Mouse (Mus musculus) CH12.LX (cell line): ENCODE data around the gene Osbp2. TPM values are rescaled to one million over a fixed set of nuclear protein-coding genes. Genes with fewer than 3 reads are reported as not detected.

Experiments used
- DNase-seq: peaks from one replicate; pipeline ENCODE4 v3.0.0-alpha.2; 2013; ENCODE audit errors: extremely low read depth
- H3K27ac ChIP-seq: 2 replicates; pipeline ENCODE4 v1.5.1; 2012; ENCODE audit warnings: low read depth, mild to moderate bottlenecking, control low read depth, moderate library complexity; ENCODE audit not compliant: insufficient read depth
- H3K27me3 ChIP-seq: replicated peaks from 2 replicates; pipeline ENCODE3; 2012; ENCODE audit warnings: inconsistent platforms
- H3K36me3 ChIP-seq, 2 experiments: replicated peaks in 1 of 2; 2 replicates each; pipeline versions ENCODE3 to v1.6.1; 2012; ENCODE audit warnings: inconsistent platforms in 1 of 2, low read length in 1 of 2, mild to moderate bottlenecking in 1 of 2, mixed read lengths in 1 of 2, moderate library complexity in 1 of 2; ENCODE audit not compliant: control insufficient read depth in 1 of 2, insufficient read depth in 1 of 2
- H3K4me1 ChIP-seq, 2 experiments: 2 replicates each; pipeline ENCODE4 v1.6.1; 2012; ENCODE audit warnings: inconsistent platforms in 1 of 2, moderate library complexity in 1 of 2; ENCODE audit not compliant: insufficient read depth in 2 of 2, control insufficient read depth in 1 of 2
- H3K4me2 ChIP-seq: 2 replicates; pipeline ENCODE4 v1.6.1; 2012; ENCODE audit warnings: low read depth, mild to moderate bottlenecking, control low read depth; ENCODE audit not compliant: poor library complexity, insufficient read depth, severe bottlenecking
- H3K4me3 ChIP-seq, 3 experiments: fragments of 150-350 bp in 1 of 3; sonication (generic) in 1 of 3; replicated peaks in 1 of 3; 2 replicates each; pipeline versions ENCODE3 to v1.5.1; 2011 to 2012; ENCODE audit warnings: low read depth in 2 of 3, low read length in 2 of 3, mild to moderate bottlenecking in 2 of 3, moderate library complexity in 2 of 3, control low read depth in 1 of 3, improper control_type of control experiment in 1 of 3, inconsistent platforms in 1 of 3, mixed read lengths in 1 of 3; ENCODE audit not compliant: poor library complexity in 1 of 3
- H3K79me2 ChIP-seq: replicated peaks from 2 replicates; pipeline ENCODE4 v1.6.1; 2012; ENCODE audit warnings: mild to moderate bottlenecking, moderate library complexity; ENCODE audit not compliant: control insufficient read depth, poor library complexity, insufficient read depth, severe bottlenecking; ENCODE audit errors: extremely low read depth
- H3K9ac ChIP-seq: 2 replicates; pipeline ENCODE4 v1.6.1; 2012; ENCODE audit warnings: low read depth, mild to moderate bottlenecking, control low read depth, moderate library complexity; ENCODE audit not compliant: insufficient read depth
- H3K9me3 ChIP-seq: replicated peaks from 2 replicates; pipeline ENCODE3; 2012; ENCODE audit warnings: low read length, inconsistent platforms, mixed read lengths
- BHLHE40 ChIP-seq: IDR thresholded peaks from 2 replicates; pipeline ENCODE4 v1.6.1; 2011; ENCODE audit warnings: mild to moderate bottlenecking, low read depth, low read length, improper control_type of control experiment
- CHD2 ChIP-seq: IDR thresholded peaks from 2 replicates; pipeline ENCODE4 v1.6.1; 2011; ENCODE audit warnings: low read length, improper control_type of control experiment
- CTCF ChIP-seq, 2 experiments: IDR thresholded peaks in 1 of 2; conservative IDR thresholded peaks in 1 of 2; 2 replicates each; pipeline ENCODE4 v1.5.1; 2011 to 2012; ENCODE audit warnings: low read depth in 2 of 2, low read length in 2 of 2, improper control_type of control experiment in 1 of 2, inconsistent platforms in 1 of 2, mild to moderate bottlenecking in 1 of 2, moderate library complexity in 1 of 2
- E2F4 ChIP-seq: IDR thresholded peaks from 2 replicates; pipeline ENCODE4 v1.6.1; 2011; ENCODE audit warnings: low read depth, low read length, improper control_type of control experiment; ENCODE audit not compliant: insufficient replicate concordance
- HCFC1 ChIP-seq: IDR thresholded peaks from 2 replicates; pipeline ENCODE4 v1.6.1; 2012; ENCODE audit warnings: low read depth, mild to moderate bottlenecking, inconsistent platforms, low read length, improper control_type of control experiment
- IRF4 ChIP-seq: IDR thresholded peaks from 2 replicates; pipeline ENCODE4 v1.6.1; 2014; ENCODE audit warnings: low read depth, mild to moderate bottlenecking, inconsistent platforms, low read length, improper control_type of control experiment
- JUN ChIP-seq: IDR thresholded peaks from 2 replicates; pipeline ENCODE4 v1.6.1; 2011; ENCODE audit warnings: low read depth, mild to moderate bottlenecking, low read length, improper control_type of control experiment, moderate library complexity; ENCODE audit not compliant: insufficient read depth
- JUND ChIP-seq: conservative IDR thresholded peaks from 2 replicates; pipeline ENCODE4 v1.6.1; 2011; ENCODE audit warnings: low read depth, low read length, improper control_type of control experiment
- KAT2A ChIP-seq: IDR thresholded peaks from 2 replicates; pipeline ENCODE4 v1.6.1; 2012; ENCODE audit warnings: low read length, improper control_type of control experiment, inconsistent platforms; ENCODE audit not compliant: insufficient replicate concordance
- MAFK ChIP-seq: IDR thresholded peaks from 2 replicates; pipeline ENCODE4 v1.6.1; 2011; ENCODE audit warnings: low read length, improper control_type of control experiment; ENCODE audit not compliant: insufficient replicate concordance
- MEF2A ChIP-seq: IDR thresholded peaks from 2 replicates; pipeline ENCODE4 v1.6.1; 2014; ENCODE audit warnings: low read depth, mild to moderate bottlenecking, inconsistent platforms, low read length, improper control_type of control experiment, borderline replicate concordance
- MXI1 ChIP-seq: IDR thresholded peaks from 2 replicates; pipeline ENCODE4 v1.6.1; 2011; ENCODE audit warnings: mild to moderate bottlenecking, low read depth, low read length, improper control_type of control experiment
- NRF1 ChIP-seq: IDR thresholded peaks from 2 replicates; pipeline ENCODE4 v1.6.1; 2014; ENCODE audit warnings: low read depth, mild to moderate bottlenecking, inconsistent platforms, low read length, improper control_type of control experiment, moderate library complexity
- PAX5 ChIP-seq: IDR thresholded peaks from 2 replicates; pipeline ENCODE4 v1.6.1; 2012; ENCODE audit warnings: low read length, inconsistent platforms, mixed read lengths
- RAD21 ChIP-seq: IDR thresholded peaks from 2 replicates; pipeline ENCODE4 v1.6.1; 2011; ENCODE audit warnings: low read depth, mild to moderate bottlenecking, low read length, improper control_type of control experiment, moderate library complexity
- TBP ChIP-seq: conservative IDR thresholded peaks from 2 replicates; pipeline ENCODE4 v1.6.1; 2011; ENCODE audit warnings: low read depth, low read length, improper control_type of control experiment
- TCF12 ChIP-seq: IDR thresholded peaks from 2 replicates; pipeline ENCODE4 v1.6.1; 2014; ENCODE audit warnings: low read depth, mild to moderate bottlenecking, inconsistent platforms, low read length, improper control_type of control experiment
- UBTF ChIP-seq: IDR thresholded peaks from 2 replicates; pipeline ENCODE4 v1.6.1; 2012; ENCODE audit warnings: low read depth, mild to moderate bottlenecking, inconsistent platforms, low read length, improper control_type of control experiment, moderate library complexity
- USF1 ChIP-seq: IDR thresholded peaks from 2 replicates; pipeline ENCODE4 v1.6.1; 2014; ENCODE audit warnings: low read depth, mild to moderate bottlenecking, inconsistent platforms, low read length, improper control_type of control experiment
- USF2 ChIP-seq: conservative IDR thresholded peaks from 2 replicates; pipeline ENCODE4 v1.6.1; 2011; ENCODE audit warnings: low read depth, low read length, improper control_type of control experiment
- ZC3H11A ChIP-seq: IDR thresholded peaks from 2 replicates; pipeline ENCODE4 v1.6.1; 2012; ENCODE audit warnings: low read depth, mild to moderate bottlenecking, inconsistent platforms, low read length, improper control_type of control experiment
- ZKSCAN1 ChIP-seq: IDR thresholded peaks from 2 replicates; pipeline ENCODE4 v1.6.1; 2012; ENCODE audit warnings: low read depth, inconsistent platforms, low read length, improper control_type of control experiment, borderline replicate concordance
- ZMIZ1 ChIP-seq: IDR thresholded peaks from 2 replicates; pipeline ENCODE4 v1.6.1; 2012; ENCODE audit warnings: low read depth, mild to moderate bottlenecking, inconsistent platforms, low read length, improper control_type of control experiment
- ZNF384 ChIP-seq: IDR thresholded peaks from 2 replicates; pipeline ENCODE4 v1.6.1; 2012; ENCODE audit warnings: low read depth, low read length, improper control_type of control experiment, inconsistent platforms
- dilution Hi-C: fragments of 300-500 bp; cut with MboI; formaldehyde crosslinking; loops from 2 replicates; pipeline ENCODE4 v1.14.3; 2020; ENCODE audit warnings: low sequenced_read_pairs; ENCODE audit not compliant: extremely low pct_unique_long_range_greater_than_20kb, extremely low pct_ligation_motif_present
- in situ Hi-C: fragments of 300-500 bp; cut with MboI; formaldehyde crosslinking; loops from 3 replicates; pipeline ENCODE4 v1.14.3; 2019; ENCODE audit warnings: low sequenced_read_pairs, low pct_ligation_motif_present, low pct_unique_long_range_greater_than_20kb, mixed read lengths
- polyA plus RNA-seq: library from polyadenylated mRNA; unstranded; fragments of >175 nt; gene quantifications from 2 replicates; pipeline ENCODE4 v1.2.1, GENCODE M21; 2012; ENCODE audit warnings: low read depth; ENCODE audit not compliant: insufficient read length
- total RNA-seq, 2 experiments: library from RNA; depleted of rRNA; stranded (reverse); fragments of 300-350 nt in 1 of 2; fragments of >200 nt in 1 of 2; gene quantifications; 2 replicates each; pipeline ENCODE4 v1.2.3; 2012 to 2014

Gene Osbp2
- total and polyA plus RNA-seq, 3 experiments, result not detected

DNA sequence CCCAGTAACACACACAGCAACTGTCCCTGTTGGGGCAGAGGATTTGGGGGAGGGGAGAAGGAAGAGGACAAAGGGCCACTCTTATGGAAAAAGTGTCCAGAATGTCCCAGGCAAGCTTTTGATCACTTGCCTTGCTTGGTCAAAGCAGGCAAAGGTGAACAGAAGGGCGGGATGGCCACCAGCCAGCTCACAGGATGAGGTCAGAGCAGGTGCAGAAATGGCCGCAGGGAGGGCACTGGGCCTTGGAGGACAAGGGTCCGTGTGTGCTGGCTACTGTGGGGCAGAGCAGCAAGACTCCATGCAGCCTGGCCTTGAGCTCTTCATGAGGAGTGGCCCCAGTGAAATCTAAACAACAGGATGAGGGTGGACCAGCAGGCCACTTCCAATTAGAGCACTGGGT is 110.9 kb downstream of the Osbp2 start:
- no peaks in the 10 kb centered on the region for H3K79me2 ChIP-seq
- H3K9me3 ChIP-seq, result no peaks in the 10 kb centered on the region
- H3K9ac ChIP-seq, result no peak overlapping the region
- H3K4me3 ChIP-seq, result no peak overlapping the region
- peaks cover 69% of the 10 kb centered on the region for H3K27me3 ChIP-seq
- in situ Hi-C loops, result no loop called here
- no peaks in the 10 kb centered on the region for H3K36me3 ChIP-seq
- TF ChIP-seq BHLHE40, result no peak
- no peak for TF ChIP-seq HCFC1
- no peak for TF ChIP-seq TCF12
- no peak for TF ChIP-seq MAFK
- no peak for TF ChIP-seq JUN
- no peak for TF ChIP-seq MEF2A
- TF ChIP-seq ZNF384, result no peak
- no peak for TF ChIP-seq PAX5
- no peak for TF ChIP-seq ZKSCAN1
- no peak for TF ChIP-seq JUND
- TF ChIP-seq UBTF, result no peak
- no peak for TF ChIP-seq ZMIZ1
- no peak for TF ChIP-seq USF1
- TF ChIP-seq RAD21, result no peak
- TF ChIP-seq CTCF (conservative IDR thresholded peaks at IDR 0.05 in 1 of 2, IDR thresholded peaks at IDR 0.05 in 1 of 2; ENCODE audit: low read depth in 2 of 2, low read length in 2 of 2), result no peak
- TF ChIP-seq MXI1, result no peak
- no peak for TF ChIP-seq IRF4
- TF ChIP-seq CHD2, result no peak
- no peak for TF ChIP-seq TBP
- no peak for TF ChIP-seq NRF1
- no peak overlapping the region for H3K27ac ChIP-seq
- no peaks in the 10 kb centered on the region for H3K4me1 ChIP-seq
- dilution Hi-C loops, result no loop called here
- no peak overlapping the region for H3K4me2 ChIP-seq
- DNase-seq, result no peak

DNA sequence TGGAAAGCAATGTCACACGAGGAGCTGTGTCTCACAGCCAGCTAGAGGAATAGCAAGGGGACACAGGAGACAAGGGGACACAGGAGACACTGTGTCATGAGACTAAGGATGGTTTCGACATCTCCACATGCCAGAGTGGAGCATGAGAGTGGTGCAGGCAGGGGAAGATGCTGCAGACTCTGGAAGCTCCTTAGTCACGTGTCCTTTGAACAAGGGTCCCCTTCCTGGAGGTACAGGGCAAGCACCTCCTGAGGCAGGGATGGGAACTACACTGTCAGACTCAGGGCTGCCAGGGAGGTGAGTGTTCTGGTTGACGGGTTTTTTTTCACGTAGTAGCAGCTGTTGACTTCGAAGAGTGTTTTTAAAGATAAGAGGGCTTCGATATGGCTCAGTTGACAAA is 113.9 kb downstream of the Osbp2 start:
- Histone ChIP-seq H3K79me2 (no peaks in the 10 kb centered on the region), H3K27ac (no peak overlapping the region), H3K4me2 (no peak overlapping the region), H3K4me1 (no peaks in the 10 kb centered on the region), H3K4me3 (no peak overlapping the region), H3K36me3 (no peaks in the 10 kb centered on the region), H3K9me3 (no peaks in the 10 kb centered on the region), H3K27me3 (peaks cover 66% of the 10 kb centered on the region), H3K9ac (no peak overlapping the region)
- no peak for TF ChIP-seq KAT2A
- no peak for TF ChIP-seq JUND
- no peak for TF ChIP-seq TCF12
- no peak for TF ChIP-seq MAFK
- TF ChIP-seq E2F4, result no peak
- TF ChIP-seq ZC3H11A, result no peak
- TF ChIP-seq NRF1, result no peak
- TF ChIP-seq USF2, result no peak
- TF ChIP-seq ZMIZ1, result no peak
- TF ChIP-seq JUN, result no peak
- no peak for TF ChIP-seq ZNF384
- in situ Hi-C loops, result no loop called here
- dilution Hi-C loops, result no loop called here
- DNase-seq, result no peak
